Mouse (Mus musculus) mesoderm, embryonic 11.5 days (tissue): ENCODE data around the gene Nrxn3.
A peak's percentile ranks its signal among the peaks of the same experiment; 100 is the strongest.

Source experiments
- DNase-seq: peaks from one replicate; pipeline ENCODE4 v3.0.0-alpha.2; 2012; ENCODE audit warnings: low read depth, low spot score

The Nrxn3 gene

DNA sequence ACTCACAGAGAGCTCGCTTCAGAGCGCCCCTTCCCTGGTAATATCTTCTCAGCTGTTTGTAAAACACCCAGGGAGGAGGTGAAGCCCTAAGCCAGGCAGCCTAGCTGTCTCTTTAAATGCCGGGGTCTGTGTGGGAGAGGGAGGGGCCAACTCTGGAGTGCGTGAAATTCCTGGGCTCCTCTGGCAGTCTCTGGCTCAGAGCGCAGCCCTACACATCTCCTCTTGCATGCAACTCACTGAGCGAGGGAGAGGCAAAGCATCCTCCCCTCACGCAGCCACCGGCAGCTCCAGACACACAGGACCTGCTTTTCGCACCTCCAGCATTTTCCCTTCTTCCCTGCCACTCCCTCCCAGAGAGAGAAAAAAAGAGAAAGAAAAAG lies at the start of gene Nrxn3:
TSS of gene Nrxn3 (plus strand) at position 186 of the 380 bp plus-strand sequence.
- DNase-seq, result peak; percentile 78

- DNase-seq, result peak; percentile 29
Observed at GRCm38 (mm10) chr12:88704159-88704846, 18.4 kb upstream of the Nrxn3 start.

DNA sequence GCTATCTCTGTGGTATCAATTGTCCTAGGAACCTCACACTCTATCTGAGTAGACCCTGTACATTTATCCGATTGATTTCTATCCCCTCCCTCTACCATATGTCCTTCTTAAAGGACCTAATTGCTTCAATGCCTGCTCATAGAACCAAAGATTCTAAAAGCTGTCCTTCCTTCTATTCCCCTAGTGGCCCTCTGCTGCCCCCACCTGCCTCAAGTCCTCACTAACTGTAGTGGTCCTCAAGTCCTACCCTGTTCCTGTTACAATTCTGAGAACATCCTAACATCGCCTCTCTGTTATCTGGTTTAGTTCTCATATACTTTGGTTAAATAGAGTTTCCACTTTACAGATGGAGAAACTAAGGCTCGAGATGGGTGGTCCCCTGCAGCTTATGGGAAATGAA lies 16.7 kb upstream of the Nrxn3 start:
- DNase-seq, result no peak

DNA sequence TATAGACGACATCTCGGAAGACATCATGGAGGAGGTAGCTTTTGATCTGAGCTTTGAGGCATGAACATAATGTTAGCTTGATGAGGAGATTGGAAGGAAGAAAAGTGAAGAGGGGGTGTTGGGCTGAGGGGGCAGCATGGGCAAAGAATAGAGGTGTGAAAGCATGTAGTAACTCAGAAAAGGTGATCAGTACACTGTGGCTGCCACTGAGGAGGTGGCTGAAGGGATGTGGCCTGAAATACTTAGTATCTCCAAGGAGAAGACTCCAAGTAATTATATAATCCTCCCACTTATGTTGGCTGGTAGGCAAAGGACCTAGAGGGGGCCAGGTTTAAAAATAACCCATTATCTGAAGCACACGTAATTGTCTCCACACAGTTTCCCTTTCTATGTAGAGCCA lies 14.9 kb upstream of the Nrxn3 start:
- no peak for DNase-seq

- DNase-seq, result peak; percentile 87
Observed at GRCm38 (mm10) chr12:88709223-88709622, 13.5 kb upstream of the Nrxn3 start.

GRCm38 (mm10) chr12:88713456-88713855 lies 9.2 kb upstream of the Nrxn3 start:
- no peak for DNase-seq

DNA sequence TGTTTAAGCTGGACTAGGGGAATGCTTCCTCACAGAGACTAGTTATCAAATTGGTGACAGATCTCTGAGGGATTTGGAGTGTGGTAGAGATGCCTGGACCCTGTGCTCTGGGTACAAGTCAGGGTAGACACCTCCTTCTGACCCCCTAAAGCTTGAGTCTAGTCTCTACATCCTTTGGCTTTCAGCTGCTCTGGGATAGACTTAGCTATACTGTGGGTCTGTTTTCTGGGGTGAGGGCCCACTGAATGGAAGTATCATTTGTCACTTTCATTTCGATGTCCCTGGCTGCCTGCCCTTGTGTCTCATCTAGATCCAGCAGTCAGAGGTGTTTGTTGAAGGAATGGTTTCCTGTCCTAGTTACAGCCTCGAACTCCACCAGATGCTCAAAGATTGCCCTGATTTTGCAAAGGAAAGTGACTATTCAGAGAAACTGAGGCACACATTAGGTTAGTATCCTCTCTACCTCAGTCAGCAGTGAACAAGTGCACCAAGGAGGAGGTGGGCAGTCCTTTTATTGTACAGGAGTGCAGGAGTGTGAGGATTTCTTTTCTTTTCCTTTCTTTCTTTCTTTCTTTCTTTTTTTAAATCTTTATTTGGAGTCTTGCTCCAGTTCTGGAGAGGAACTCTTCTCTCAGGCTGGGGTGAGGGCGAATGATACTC lies 515 bp upstream of the Nrxn3 start:
- no peak for DNase-seq

- no peak for DNase-seq
Observed at GRCm38 (mm10) chr12:88726316-88726715, 3.6 kb downstream of the Nrxn3 start.

- no peak for DNase-seq
Observed at GRCm38 (mm10) chr12:88726755-88727154, 4.1 kb downstream of the Nrxn3 start.

GRCm38 (mm10) chr12:88730720-88731119 lies 8.0 kb downstream of the Nrxn3 start:
- DNase-seq, result peak; percentile 2

DNA sequence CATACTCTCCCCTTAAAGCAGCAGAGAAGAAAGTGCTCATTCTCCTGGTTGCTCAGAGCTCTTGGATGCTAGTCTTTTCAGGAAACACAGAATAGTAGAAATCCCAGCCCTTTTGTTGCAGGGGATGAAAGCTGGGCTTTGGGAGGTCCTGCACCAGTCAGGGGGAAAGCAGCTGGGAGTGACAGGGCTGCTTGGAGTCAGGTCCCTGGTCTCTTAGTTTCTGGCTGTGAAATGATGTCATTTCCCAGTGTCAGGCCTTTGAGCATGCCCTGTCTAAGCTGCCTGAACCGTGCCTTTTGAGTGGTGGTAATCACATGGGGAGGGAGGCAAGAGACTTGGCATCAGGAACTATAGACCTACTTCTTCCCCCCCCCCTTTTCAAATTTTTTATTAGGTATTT lies 12.4 kb downstream of the Nrxn3 start:
- DNase-seq, result no peak

DNA sequence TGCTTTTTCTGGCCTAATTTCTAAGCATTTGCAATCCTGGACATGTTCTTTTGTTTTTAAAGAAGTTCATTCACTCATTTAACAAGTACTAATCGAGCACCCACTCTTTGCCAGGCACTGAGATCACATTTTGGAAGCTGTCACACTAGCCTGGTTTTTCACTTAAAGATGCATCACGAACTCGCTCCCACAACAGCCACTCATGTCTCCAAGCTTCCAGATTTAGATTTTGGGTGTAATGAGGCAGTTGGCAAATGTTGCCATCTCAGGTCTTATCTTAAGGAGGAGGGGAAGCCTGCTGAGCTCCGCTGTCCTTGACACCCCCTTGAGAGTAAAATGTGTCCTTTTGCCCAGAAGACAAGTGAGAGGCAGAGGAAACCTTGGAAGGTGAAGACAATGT lies 14.4 kb downstream of the Nrxn3 start:
- DNase-seq, result no peak

DNA sequence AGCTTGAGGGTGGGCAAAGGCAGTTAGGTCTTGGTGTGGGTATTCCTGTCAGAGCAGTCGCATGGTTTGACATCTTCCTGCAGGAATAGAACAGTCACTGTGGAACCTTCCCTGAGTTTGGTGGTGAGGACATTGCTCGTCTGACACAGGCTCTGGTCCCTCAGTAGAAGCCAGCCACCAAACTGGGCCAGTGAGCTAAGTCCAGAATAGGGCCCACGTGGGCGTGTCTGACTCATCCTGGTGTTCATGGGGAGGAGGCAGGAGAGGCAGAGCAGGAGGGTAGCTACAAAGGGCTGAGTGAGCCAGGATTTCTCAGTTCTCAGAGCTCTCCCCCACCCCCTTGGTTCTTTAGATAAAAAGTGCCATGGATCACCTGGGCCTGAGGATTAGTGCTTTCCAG lies 15.9 kb downstream of the Nrxn3 start:
- DNase-seq, result no peak

GRCm38 (mm10) chr12:88746788-88747187 lies 24.1 kb downstream of the Nrxn3 start:
- no peak for DNase-seq

DNA sequence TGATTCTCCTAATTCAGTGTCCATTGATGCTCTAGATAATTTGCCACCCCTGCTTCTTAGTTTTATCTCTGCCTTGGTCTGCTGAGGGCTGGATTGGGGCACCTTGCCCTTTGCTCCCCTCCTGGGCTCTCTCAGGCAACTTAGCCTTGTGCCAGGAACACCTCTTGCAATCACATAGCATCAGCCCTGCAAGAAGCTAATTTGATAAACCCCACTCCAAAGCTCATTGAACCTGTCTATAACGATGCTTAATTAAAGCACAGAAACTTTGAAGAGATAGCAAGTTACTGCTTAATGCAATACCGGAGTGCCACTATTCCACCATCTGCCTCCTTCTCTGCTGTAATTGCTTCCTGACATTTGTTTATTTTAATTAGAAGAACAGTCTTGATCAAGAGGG lies 42.1 kb downstream of the Nrxn3 start:
- DNase-seq, result no peak

DNA sequence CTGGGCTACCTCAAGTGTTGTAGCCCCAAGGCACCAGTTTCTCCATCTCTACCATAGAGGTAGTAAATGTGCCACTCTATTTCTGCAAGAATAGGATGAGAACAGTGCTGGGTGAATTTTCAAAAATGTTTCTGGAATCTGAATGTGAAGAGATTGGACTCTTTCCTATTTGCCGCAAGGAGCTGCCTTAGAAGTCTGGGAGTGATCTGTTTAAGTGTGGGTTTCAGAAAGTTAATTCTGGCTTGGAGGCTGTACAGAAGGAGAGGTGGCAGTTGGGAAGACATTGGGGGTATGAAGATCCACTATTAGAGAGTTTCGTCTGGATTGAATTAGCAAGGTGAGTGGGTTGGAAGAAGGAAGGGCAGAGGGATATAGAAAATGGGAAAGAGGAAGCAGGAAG lies 52.0 kb downstream of the Nrxn3 start:
- DNase-seq, result no peak

- DNase-seq, result no peak
Observed at GRCm38 (mm10) chr12:88778036-88778435, 55.4 kb downstream of the Nrxn3 start.

- DNase-seq, result peak; percentile 44
Observed at GRCm38 (mm10) chr12:88784199-88785147, 61.8 kb downstream of the Nrxn3 start.

DNA sequence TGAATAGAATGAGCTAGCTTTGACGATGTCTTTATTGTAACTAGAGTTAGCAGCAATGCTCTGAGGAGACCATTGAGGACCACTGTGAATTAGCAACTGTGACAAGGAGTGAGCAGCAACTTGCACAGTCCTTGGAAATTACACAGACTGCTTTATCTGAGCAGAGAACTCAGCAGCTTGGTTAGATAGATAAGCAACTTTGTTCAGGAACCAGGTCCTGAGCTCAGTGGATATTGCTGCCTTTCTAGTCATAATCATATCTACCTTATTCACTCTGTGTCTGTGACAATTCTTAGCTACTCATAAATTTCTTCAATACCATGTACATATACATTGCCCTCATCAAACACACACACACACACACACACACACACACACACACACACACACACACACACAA lies 70.6 kb downstream of the Nrxn3 start:
- DNase-seq, result no peak

- peak; percentile 49 for DNase-seq
Observed at GRCm38 (mm10) chr12:88800990-88801655, 78.4 kb downstream of the Nrxn3 start.

DNA sequence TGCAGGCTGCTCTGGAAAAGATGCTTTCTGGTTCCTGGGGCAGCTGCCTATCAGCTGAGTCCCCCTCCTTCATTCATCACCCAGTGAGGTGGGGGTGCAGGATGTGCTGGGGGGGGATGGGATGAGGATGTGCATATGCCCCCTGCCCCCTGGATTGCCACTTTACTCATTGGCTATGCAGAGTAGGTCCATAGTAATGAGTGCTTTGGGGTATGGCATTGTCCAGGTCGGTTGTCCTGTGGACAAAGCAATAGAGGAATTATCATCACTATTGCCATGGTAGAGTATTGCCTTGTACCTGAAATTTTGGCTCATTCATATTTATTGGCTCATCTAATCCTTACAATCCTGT lies 79.0 kb downstream of the Nrxn3 start:
- DNase-seq, result no peak

DNA sequence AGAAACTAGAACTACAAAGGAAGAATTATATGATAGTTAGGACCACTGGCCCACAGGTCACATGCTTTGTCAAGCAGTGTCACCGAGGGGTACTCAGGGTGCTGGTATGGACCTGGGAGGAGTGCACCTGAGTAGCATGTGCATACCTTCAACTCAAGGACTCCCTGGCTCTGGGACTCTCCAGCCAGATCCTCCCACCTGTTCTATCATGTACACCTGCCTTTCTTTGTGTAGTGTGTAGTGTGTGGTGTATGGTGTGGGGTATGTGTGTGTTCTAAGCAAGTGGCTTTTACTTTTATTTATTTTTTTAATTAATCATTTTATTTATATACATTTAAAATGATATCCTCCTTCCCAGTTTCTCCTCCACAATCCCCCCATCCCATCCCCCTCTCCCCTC lies 86.3 kb downstream of the Nrxn3 start:
- DNase-seq, result no peak
